Mouse (Mus musculus) telencephalon, adult 2 months (tissue): ENCODE measurements around the gene Ankfy1.
"Not testable (repeated sequence)": the region's sequence is repeated elsewhere in the genome, so short reads cannot be mapped to it uniquely, and the experiment has no call there.

ENCODE experiments used
- DNase-seq: peaks from one replicate; pipeline ENCODE4 v3.0.0-alpha.2; 2011; ENCODE audit warnings: low read depth, low spot score

Gene Ankfy1

DNA sequence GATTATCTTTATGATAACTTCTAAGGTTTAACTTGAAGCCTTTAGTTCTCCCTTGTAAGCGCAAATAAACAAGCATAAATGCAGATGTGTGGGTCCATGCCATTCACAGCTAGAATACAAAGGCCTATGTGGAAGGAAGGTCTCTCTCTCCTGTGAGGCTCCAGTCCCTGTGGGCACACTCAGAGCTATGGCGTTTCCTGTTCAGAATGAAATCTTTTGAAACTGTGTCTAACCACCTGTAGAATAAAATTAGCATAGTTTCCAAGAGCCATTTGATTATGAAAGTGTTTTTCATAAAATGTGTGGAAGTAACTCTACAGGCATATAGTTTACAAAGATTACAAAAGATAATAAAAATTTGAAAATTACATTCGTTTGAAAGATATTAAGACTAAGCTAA lies 28.4 kb downstream of the Ankfy1 start:
- no peak for DNase-seq

DNA sequence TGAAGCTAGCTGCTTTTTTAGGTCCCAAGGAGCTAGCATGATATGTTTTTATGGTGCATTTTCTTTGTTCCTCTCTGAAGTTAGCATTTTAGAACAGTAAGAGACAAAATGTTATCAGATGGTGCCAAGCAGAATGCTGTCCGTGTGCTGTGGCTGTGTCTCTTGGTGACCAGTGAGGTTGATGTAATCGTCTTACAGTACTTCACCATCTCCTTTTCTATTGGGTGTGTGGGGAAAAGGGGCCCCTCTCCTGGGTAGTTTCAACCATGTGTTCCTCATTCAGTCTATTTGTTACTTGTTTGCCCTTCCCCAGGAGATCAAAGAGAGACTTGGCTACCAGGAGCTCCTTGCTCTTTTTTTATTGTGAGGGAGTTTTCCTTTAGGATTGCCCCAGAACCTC lies 33.4 kb downstream of the Ankfy1 start:
- DNase-seq: no peak

DNA sequence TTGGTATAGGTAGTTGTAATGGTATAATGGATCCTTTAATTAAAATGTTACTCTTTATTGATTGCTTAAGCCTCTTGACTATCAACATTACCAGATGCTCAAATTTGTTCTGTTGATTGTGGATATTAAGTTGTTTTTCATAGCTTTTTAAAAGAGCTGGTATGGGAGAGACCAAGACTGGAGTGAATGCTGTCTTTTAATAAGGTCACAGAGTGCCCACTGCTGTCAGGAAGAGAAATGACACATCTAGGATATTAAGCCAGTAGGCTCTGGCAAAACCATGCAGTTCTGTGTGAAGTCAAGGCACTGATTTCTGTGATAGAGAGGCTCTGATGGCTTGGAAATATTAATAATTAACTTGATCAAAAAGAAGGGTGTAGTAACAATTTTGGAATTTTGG lies 34.1 kb downstream of the Ankfy1 start:
- DNase-seq: no peak

DNA sequence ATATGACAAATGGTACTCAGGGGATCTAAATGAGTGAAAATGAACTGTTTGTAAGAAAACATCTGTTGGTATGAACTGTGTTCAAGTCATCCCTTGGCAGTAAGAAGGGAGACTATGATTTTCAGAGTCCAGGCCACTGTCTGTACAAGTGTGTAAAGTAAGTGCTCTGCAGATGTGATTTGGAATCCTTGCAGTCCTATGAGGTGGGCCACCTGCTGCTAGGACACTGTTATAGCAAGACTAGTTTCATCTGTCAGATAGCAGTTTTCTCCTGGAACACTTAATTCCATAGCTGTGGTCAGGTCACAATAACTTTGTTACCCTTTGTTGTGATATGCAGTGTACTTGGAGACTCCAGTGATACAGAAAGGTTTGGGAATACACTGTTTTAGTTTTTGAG lies 36.2 kb downstream of the Ankfy1 start:
- no peak for DNase-seq

DNA sequence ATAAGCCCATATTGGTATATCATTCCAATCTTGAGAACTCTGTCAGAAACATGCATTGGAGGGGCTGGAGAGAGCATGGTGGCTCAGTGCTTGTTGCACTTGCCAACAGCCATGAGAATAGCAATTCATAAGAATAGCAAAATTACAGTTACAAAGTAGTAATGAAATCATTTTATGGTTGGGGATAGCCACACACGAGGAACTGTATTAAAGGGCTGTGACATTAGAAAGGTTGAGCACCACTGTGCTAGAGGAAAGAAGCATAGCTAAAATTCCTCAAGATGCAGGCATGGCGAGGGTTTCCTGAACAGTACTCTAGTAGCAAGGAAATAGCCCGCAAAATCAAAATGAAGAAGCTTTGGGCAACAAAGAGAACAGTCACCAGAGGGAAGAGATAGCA lies 43.9 kb downstream of the Ankfy1 start:
- no peak for DNase-seq

DNA sequence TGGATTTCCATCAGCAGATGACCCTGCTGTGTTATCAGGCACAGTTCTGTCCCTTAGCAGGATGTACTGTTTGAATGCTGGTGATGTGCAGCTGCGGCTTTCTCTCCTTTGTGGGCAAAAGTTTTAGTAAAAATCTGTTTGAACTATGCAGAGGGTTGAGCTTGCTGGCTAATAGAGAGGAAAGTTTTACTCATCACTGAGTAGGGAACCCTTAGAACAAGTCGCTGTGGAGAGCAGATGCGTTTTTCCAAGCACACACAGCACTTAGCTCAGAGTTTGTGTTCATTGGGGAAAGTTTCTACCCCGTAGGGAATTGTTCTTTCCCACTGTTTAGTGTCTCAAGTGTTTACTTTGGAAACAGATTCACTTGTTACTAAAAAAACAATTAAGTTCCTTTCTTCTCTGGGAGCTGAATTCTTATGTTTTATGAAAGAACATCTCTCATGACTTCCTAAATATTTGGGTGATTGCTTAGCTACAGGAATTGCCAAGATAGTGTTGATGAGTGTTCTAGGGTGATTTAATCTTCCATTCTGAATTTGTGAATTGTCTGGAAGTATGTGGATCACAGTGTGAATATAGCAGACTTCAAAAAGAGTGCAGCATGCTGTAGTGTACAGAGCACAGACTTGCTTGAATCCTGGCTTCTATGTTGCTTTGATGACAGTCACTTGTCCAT lies 45.2 kb downstream of the Ankfy1 start:
- no peak for DNase-seq

DNA sequence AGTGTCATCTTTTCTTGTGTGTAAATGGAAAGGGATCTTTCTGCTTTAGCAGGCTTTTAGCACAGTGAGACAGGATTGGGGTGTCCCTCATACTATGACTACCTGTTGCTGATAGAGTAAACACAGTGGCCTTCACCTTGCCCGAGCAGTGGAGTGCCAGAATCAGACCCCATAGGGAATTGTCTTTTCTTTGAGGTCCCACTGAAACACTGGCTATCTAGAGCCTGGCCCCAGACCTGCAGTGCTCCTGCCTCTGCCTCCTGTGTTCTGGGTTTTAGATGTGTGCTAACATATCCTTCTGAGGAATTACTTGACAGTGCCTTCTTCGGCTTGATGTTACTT lies 45.7 kb downstream of the Ankfy1 start:
- no peak for DNase-seq

DNA sequence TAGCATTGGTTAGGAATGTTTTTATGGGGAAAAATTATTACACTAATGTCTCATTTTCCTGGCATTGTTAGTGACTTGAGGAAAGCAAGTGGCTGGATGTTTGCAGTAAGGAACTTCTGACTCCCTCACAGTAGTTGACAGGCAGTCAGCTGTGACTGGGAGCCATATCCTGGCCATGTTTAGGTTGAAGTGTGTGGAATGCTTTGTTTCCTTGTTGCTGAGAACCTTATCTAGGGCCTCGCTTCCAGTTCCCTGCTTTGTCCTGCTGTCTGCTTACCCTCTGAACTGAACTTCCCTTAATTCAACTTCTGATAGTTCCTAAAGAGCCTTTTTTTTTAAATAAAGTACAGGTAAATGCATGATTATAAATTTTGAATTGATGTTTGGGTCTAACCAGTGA lies 46.5 kb downstream of the Ankfy1 start:
- DNase-seq: no peak

DNA sequence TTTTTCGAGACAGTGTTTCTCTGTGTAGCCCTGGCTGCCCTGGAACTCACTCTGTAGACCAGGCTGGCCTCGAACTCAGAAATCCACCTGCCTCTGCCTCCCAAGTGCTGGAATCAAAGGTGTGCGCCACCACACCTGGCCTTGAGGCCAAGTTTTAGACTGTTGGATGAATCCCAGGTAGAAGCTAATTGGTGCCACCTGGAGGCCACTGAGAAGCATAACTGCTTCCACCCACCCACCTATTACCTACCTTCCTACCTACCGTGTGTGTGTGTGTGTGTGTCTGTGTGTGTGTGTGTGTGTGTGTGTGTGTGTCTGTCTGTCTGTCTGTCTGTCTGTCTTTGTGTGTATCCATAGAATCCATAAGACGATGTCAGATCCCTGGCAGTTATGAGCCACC lies 47.7 kb downstream of the Ankfy1 start:
- DNase-seq: not testable (repeated sequence)

DNA sequence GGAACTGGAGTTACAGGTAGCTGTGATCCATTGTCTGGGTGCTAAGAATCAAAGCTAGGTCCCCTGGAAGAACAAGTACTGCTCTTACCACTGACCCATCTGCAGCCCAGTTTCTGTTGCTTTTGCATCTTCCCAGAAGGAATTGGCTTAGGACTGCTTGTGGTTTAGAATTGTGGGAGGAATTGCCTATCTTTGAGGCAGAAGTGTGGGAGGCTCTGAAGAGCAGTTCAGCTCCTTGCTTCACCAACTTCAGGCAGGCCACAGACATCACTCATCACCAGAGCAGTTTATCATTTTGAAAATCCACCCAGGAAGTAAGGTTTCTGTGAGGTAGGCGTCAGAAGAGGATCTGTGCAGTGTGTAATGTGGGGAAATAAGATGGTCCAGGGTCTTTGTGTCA lies 49.2 kb downstream of the Ankfy1 start:
- peak; percentile 21 for DNase-seq

DNA sequence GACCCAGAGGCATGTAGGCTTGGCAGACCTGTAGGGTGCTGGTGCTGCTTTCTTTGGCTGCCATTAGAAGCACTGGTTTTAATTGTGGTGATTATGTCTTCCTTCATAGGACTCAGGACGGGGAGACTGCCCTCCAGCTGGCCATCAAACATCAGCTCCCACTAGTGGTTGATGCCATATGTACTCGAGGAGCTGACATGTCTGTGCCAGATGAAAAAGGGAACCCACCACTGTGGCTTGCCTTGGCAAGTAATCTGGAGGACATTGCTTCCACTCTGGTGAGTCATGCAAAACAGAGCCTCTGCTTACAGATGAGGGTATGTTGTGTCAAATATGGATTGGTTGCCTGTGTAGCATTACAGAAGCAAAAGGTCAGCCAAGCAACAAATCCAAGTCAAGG lies 62.1 kb downstream of the Ankfy1 start:
- no peak for DNase-seq

DNA sequence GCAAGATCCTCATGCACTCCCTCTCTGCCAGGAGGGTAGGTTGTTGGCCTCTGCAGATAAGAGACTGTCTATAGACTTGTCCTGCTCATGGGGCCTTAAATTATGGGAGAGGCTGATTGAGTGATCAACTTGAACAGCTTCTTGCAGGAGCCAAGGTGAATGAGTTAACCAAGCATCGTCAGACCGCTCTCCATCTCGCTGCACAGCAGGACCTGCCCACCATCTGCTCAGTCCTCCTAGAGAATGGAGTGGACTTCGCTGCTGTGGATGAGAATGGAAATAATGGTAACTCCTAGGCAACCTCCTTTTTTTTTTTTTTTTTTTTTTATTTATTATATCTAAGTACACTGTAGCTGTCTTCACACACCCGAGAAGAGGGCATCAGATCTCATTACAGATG lies 68.5 kb downstream of the Ankfy1 start:
- no peak for DNase-seq

DNA sequence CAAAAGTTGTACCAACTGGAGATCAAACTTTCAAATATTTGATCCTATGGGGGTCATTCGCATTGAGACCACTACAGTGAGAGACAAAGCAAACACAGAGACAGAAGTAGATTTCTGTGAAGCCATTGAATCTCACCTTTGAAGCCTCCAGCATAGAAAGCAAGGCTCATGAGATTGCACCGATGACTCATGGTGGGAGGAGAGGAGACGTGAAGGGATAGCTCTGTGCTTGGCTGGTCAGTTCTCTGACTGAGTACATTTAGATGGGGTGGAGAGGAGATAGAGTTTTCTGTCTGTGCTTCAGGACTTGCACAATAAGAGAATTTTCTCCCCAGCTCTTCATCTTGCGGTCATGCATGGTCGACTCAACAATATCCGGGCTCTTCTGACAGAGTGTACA lies 69.8 kb downstream of the Ankfy1 start:
- no peak for DNase-seq

DNA sequence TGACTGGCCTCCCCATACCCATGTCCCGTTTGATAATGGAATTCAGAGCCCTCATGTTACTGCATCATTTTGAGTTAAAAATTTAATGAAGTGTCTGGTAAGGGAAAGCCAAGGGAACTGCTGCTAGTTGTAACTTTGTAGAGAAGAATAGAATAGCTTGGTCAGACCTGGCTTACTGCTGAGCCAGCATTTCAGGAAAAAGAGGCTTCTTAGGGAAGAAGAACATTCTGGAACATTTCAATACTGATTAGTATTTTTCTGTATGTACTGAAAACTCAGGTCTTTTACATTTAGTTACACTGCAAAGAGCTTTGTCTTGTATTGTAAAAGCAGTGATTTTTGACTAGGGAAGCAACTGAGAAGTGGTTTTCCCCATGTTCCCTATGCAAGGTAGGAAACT lies 71.0 kb downstream of the Ankfy1 start:
- DNase-seq: no peak

DNA sequence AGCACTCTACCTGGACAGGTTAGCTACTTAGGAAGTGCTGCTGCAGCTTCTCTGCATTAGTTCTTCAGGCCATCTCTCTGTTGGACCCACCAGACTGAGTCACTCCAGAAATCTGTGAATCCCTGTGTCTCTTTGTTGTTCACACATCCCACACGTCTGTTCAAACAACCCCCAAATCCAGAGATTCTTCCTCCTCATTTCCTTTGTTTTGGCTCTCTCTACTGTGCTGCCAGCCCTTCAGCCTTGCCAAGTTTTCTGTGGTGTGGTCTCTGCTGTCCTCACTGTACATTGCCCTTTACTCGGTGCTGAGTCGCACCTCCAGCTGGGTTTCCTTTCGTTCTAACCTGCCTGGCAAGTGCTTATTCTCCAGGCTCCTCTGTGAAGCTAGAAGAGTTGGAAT lies 74.5 kb downstream of the Ankfy1 start:
- DNase-seq: peak; percentile 53

DNA sequence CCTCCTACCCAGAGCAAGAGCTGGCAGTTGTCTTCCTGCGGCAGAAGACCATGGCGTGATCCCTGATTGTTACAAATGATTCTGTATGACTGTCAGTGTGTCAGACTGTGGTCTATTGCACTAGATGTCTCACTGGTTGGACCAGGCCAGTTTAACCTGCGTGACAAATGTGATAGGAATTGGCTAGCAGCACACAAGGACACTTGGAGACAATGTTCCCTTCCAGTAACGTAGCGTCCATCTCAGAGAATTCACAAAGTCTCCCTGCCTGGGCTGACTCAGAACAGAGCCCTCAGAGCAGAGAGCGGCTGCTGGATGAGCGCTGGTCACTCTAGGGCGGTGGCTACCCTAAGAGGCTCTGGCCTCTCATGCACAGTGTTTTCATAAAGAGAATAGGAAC lies 77.9 kb downstream of the Ankfy1 start:
- no peak for DNase-seq

DNA sequence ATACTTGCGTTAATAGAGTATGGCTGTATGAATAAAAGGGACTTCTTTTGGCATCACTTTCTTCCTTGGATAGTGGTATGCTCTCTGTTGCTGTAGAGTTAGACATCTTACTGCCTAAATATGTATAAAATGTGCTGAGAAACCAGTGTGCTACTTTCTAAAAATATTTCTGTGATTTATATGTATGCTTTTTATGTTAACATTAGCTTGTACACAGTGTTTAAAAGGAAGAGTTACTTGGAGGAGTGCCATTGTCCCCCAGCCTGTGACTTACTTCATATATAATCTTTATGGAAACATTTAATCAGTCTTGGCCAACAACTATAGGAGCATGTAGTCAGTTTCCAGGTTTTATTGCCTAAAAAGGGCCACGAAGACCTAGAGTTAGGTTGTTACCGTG lies 79.3 kb downstream of the Ankfy1 start:
- no peak for DNase-seq

DNA sequence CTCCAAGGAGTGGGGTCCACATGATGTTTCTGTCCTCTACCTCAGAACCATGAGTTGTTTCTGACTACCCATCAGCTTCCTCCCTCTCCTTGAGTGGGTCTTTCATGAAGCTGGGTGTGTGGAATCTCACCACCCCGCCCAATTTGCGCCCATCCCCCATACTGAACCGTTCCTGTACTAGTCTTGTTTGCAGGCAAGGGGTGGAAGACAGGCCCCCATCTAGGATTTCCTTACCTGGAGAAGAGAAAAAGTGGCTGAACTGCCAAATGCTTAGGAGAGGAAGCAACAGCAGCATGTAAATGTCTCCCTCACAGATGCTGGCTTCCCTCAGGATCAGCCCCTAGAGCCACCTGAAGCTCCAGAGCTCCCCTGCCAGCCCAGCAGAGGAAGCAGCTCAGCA lies 80.5 kb downstream of the Ankfy1 start:
- DNase-seq: no peak

DNA sequence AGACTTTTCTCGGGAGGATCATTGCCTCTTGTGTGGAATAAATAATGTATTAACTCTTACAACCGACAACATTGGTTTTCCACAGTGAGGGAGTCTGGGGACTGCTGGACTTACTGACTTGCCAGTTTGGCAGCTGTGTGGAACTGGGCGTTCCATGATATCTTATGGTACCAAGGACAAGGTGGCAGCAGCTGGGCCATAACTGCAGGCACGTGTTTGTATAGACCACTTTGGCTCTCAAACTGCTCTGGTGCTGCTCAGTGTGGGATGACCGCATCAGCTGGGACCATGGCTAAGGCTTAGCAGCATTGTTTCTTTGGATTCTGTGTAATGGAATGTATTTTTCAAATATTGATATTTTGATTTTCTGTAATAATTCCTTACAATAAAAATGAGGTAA lies 81.0 kb downstream of the Ankfy1 start:
- no peak for DNase-seq

DNA sequence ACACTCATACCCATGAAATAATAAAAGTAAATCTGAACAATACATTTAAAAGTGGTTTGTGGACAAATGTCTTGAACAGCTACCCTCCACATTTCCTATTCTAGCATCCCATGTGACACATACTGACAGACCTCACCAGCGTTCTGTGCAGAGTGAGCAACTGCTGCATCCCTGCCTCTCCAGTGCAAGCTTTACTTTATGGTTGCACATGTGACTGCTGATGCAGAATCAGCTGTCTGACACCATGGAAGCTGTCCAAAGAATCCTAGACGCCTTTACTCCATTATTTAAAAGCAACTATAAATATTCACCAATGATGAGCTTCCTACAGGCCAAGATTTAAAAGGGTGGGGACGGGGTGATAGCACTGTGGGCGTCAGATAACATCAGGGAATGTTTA lies 81.7 kb downstream of the Ankfy1 start:
- DNase-seq: no peak

DNA sequence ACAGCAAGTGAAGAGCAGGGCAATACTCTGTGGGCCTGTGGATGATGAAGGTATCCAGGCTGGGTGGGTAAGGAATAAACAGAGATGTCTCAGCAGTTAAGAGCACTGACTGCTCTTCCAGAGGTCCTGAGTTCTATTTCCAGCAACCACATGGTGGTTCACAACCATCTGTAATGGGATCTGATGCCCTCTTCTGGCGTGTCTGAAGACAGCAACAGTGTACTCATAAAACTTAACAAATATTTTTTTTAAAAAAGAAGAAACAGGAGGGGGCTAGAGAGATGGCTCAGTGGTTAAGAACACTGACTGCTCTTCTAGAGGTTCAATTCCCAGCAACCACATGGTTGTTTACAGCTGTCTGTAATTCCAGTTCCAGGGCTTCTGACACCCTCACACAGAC lies 82.8 kb downstream of the Ankfy1 start:
- DNase-seq: not testable (repeated sequence)

DNA sequence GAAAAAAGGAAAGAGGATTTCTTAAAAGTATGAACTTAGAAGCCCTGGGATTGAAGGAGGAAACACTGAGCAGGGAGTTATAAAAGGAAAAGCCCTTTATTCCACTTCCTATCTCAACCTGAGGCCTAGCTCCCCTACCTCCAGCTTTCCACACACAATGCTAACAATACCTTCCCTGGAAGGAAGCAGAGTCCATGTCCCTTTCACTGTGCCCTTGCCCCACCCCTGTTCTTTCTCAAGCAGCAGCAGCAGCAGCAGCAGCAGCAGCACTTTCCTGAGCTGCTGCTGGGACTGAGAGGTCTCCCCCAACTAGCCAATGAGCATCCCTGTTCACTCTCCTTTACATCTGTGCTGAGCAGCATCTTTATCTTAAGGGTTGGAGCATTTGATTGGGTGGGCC lies 89.2 kb downstream of the Ankfy1 start:
- no peak for DNase-seq

DNA sequence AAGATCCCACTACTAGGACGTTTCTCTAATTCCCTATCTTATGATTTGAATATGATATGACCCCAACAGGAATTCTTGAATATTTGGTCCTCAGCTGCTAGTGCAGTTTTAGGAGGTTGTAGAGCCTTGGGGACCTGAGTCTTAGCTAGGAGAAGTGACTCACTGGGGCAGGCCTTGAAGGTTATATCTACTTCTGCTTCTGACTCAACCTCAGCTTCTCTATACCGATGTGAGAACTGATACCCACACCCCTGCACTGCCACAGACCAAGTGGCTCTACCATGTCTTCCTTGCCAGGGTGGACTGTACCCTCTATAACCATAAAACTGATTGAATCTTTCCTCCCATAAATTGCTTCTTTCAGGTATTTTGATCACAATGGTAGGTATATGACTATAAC lies 92.3 kb downstream of the Ankfy1 start:
- DNase-seq: no peak

DNA sequence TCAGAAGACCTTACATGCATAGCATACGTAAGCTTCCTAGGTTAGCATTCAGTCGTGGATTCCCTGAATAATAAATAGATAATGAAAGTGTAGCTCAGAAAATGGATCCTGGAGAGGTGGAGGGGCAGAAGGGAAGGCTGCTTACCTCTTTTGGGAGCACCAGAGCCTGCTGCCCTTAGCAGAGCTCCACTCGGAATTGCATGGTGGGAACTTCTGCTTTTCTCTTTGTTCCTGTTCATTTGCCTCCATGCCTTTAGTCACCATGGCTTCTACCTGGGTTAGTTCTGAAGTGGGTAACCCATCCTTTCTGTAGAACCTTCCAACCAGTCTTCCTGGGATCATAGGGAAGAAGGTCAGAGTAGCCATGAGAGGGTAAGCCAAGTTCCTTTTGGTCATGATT lies 92.7 kb downstream of the Ankfy1 start:
- no peak for DNase-seq

DNA sequence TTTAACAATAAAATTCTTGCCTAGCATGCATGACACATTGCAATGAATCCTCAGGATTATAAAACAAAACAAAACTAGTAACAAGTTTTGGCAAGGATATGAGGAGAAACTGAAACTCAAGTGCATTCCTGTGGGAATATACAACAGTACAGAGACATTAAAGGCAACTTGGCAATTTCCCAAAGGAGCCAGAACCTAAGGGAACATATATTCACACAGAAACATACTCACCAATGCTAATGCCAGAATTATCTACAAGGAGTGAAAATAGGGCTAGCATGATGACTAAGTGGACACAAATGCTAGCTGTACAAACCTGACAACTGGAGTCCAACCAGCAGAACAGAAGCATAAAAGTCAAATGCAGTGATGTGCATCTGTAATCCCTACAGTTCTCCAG lies 102.2 kb downstream of the Ankfy1 start:
- DNase-seq: no peak
